Mouse (Mus musculus) left cerebral cortex, postnatal 10 days (tissue): Measurements from ENCODE around the gene Gm7137. TPM values are rescaled to one million over a fixed set of nuclear protein-coding genes. Genes with fewer than 3 reads are reported as not detected.
"Not testable (repeated sequence)": the region's sequence is repeated elsewhere in the genome, so short reads cannot be mapped to it uniquely, and the experiment has no call there.

Experiments used
- DNase-seq, 2 experiments: peaks; one replicate each; pipeline ENCODE4 v3.0.0; 2021 to 2022; ENCODE audit warnings: low spot score in 2 of 2, mixed read lengths in 1 of 2; ENCODE audit errors: extremely low spot score in 1 of 2
- intact Hi-C: fragments of 180-260 bp; cut with DNase I; formaldehyde crosslinking; loops from one replicate; pipeline ENCODE4 v1.15.1; 2025
- total RNA-seq, 2 experiments: library from RNA; stranded (reverse); gene quantifications; 2 replicates each; pipeline ENCODE4 v1.2.3; 2021

The Gm7137 gene
- total RNA-seq, 2 experiments from 2014 or later = not detected

DNA sequence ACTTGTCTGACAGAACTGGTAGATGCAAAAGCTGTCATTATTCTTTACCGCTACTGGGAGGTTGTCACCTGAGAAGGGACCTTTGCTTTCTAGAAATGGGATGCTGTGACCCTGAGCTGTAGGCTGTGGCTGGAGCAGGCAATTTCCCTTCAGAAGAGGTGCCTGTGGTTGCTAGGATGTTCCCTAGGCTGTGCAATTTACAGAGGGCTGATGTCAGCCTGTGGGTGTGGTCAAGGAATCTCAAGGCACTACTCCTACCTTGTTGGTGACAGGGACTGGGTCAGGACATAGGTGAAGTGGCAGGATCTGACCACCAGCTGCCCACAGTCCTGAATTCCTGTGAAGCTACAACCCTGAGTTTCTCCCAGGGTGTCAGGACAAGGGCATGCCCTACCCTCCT, 18.3 kb downstream of the Gm7137 start:
- no peak for DNase-seq
- intact Hi-C loops = no loop called here

- DNase-seq, intact Hi-C loops: not testable (repeated sequence)
Observed at GRCm38 (mm10) chr10:77759582-77759981, 28.4 kb downstream of the Gm7137 start, which contains the start of gene Gm3233. Gene Gm3233, minus strand, starts transcription at chr10:77759682.

GRCm38 (mm10) chr10:77753448-77753847, 34.6 kb downstream of the Gm7137 start:
- no peak for DNase-seq
- intact Hi-C loops = no loop called here

- DNase-seq, intact Hi-C loops: not testable (repeated sequence)
Observed at GRCm38 (mm10) chr10:77752312-77752711, 35.7 kb downstream of the Gm7137 start.

DNA sequence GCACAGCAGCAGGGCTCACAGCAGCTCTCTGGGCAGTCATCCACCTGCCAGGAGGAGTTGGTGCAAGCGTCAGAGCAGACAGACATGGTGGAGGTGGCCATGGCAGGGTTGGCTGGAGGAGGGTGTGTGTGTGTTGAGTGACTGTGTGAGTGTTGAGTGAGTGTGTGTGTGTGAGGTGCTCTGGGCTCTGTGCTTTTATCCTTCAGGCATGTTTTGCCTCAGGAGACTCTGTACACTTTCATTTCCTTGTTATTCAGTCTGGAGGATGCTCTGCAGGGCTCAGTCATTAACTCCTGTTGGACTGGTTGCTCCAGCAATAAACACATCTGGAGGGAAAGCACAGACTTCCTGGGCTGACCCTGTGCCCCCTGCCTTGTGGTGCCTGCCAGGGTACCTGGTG, 36.7 kb downstream of the Gm7137 start, which contains the start of gene Gm9736:
Gm9736 (minus strand) TSS at position 101 of the 400 bp plus-strand sequence.
- DNase-seq, intact Hi-C loops: not testable (repeated sequence)

DNA sequence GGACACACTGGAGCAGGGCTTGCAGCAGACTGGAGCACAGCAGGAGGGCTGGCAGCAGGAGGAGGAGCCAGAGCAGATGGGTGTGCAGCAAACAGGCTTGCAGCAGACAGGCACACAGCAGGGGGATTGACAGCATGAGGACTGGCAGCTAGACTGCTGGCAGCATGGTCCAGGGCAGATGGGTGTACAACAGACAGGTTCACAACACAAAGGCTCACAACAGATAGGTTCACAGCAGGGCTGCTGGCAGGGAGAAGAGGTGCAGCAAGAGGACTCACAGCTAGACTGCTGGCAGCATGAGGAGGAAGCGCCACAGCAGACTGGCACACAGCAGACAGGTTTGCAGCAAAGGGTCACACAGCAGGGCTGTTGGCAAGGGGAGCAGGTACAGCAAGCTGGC, 37.3 kb downstream of the Gm7137 start:
- intact Hi-C loops, DNase-seq: not testable (repeated sequence)

- DNase-seq, intact Hi-C loops: not testable (repeated sequence)
Observed at GRCm38 (mm10) chr10:77741924-77742688, 45.9 kb downstream of the Gm7137 start, which contains the start of gene Gm18596. Gene Gm18596, minus strand, starts transcription at chr10:77742638.

GRCm38 (mm10) chr10:77738929-77739328, 49.1 kb downstream of the Gm7137 start:
- DNase-seq = no peak
- intact Hi-C loops = no loop called here

Other genes starting within 250 kb of the Gm7137 start
- gene Pttg1ip, start 206.5 kb downstream of the Gm7137 start, total RNA-seq = 10 to 100 TPM; 59.2 to 66.9 TPM
- 100 to 1,000 TPM; 142 to 154 TPM for gene Sumo3, start 182.1 kb downstream of the Gm7137 start, total RNA-seq
- gene Gm49325, start 182.0 kb downstream of the Gm7137 start, total RNA-seq = 10 to 100 TPM; 18.5 to 22.8 TPM
- gene Ube2g2, start 165.9 kb downstream of the Gm7137 start, total RNA-seq = 10 to 100 TPM; 32.6 to 39.9 TPM
- under 1 TPM in 1 of 2 experiments, not detected in 1; 0.18 TPM for gene Tspear, start 101.6 kb downstream of the Gm7137 start, total RNA-seq
- gene Gm19402, start 97.4 kb downstream of the Gm7137 start, total RNA-seq = not detected
- not detected for gene Gm9508, start 91.0 kb downstream of the Gm7137 start, total RNA-seq
- gene Gm10272, start 81.6 kb downstream of the Gm7137 start, total RNA-seq = not detected
- not detected for gene Gm10024, start 76.7 kb downstream of the Gm7137 start, total RNA-seq
- not detected for gene Gm10142, start 72.4 kb downstream of the Gm7137 start, total RNA-seq
- gene Krtap12-1, start 67.6 kb downstream of the Gm7137 start, total RNA-seq = not detected
- gene Gm10100, start 61.7 kb downstream of the Gm7137 start, total RNA-seq = not detected
- not detected for gene Gm18596, start 45.6 kb downstream of the Gm7137 start, total RNA-seq
- gene Gm9736, start 36.8 kb downstream of the Gm7137 start, total RNA-seq = not detected
- gene Gm3233, start 28.5 kb downstream of the Gm7137 start, total RNA-seq = not detected
- gene Gm3238, start 16.9 kb downstream of the Gm7137 start, total RNA-seq = not detected
- not detected for gene Gm7138, start 11.3 kb downstream of the Gm7137 start, total RNA-seq
- gene Gm3250, start 5.7 kb downstream of the Gm7137 start, total RNA-seq = not detected
- gene Gm9639, start 6.9 kb upstream of the Gm7137 start, total RNA-seq = not detected
- not detected for gene Gm19668, start 10.9 kb upstream of the Gm7137 start, total RNA-seq
- not detected for gene Gm9507, start 23.6 kb upstream of the Gm7137 start, total RNA-seq
- not detected for gene Gm2696, start 26.5 kb upstream of the Gm7137 start, total RNA-seq
- not detected for gene Krtap10-4, start 38.9 kb upstream of the Gm7137 start, total RNA-seq
- gene Krtap10-10, start 47.7 kb upstream of the Gm7137 start, total RNA-seq = not detected
- not detected for gene Gm36176, start 58.6 kb upstream of the Gm7137 start, total RNA-seq
- not detected for gene Gm10318, start 64.7 kb upstream of the Gm7137 start, total RNA-seq
- not detected for gene Gm3285, start 73.8 kb upstream of the Gm7137 start, total RNA-seq
- 10 to 100 TPM; 31.7 to 33.5 TPM for gene Lrrc3, start 114.3 kb upstream of the Gm7137 start, total RNA-seq
- 10 to 100 TPM; 27.4 to 29.6 TPM for gene Trpm2, start 182.4 kb upstream of the Gm7137 start, total RNA-seq
- 10 to 100 TPM; 31.9 to 37.4 TPM for gene 1810043G02Rik, start 190.3 kb upstream of the Gm7137 start, total RNA-seq
- 10 to 100 TPM; 82.7 to 90.8 TPM for gene Pfkl, start 221.9 kb upstream of the Gm7137 start, total RNA-seq